Mouse (Mus musculus) lung, postnatal 0 days (tissue): ENCODE results near the gene Bbx.
A peak's percentile ranks its signal among the peaks of the same experiment; 100 is the strongest.

Experiments used
- CTCF ChIP-seq: IDR thresholded peaks from 2 replicates; pipeline ENCODE4 v1.5.1; 2016; ENCODE audit warnings: antibody characterized with exemption, mild to moderate bottlenecking
- EP300 ChIP-seq: IDR thresholded peaks from 2 replicates; pipeline ENCODE4 v1.6.1; 2016; ENCODE audit warnings: antibody characterized with exemption, mild to moderate bottlenecking, control low read depth

DNA sequence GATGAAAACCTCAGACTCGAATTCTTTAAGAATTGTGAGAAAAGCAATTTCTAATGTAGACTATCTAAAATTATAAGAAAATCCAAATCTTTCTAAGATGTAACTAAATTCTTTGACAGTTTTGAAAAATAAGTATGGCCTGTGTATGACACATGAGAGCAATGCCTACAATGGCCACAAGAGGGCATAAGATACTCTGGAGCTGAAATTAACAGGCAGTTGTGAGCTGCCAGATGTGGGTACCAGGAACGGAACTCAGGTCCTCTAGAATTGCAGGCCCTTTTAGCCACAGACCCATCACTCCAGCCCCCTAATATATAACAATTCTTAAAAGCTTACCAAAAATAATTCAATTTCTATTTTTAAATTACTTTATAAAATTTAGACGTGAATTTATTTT, 57.6 kb downstream of the Bbx start:
- TF ChIP-seq CTCF (peak; percentile 73), EP300 (no peak)
